Mouse (Mus musculus): ENCODE results near the gene Sumf1. TPM values are rescaled to one million over a fixed set of nuclear protein-coding genes. Genes with fewer than 3 reads are reported as not detected.

Gene Sumf1
- total and polyA plus RNA-seq, 3 experiments = 11.0 to 23.1 (median 14.9) TPM

GRCm38 (mm10) chr6:108126631-108127030, 58.8 kb downstream of the Sumf1 start:
- H3K36me3 ChIP-seq (replicated peaks in 1 of 2; ENCODE audit: control insufficient read depth in 1 of 2, insufficient read depth in 1 of 2, low read length in 1 of 2) = peaks cover 0 to 3% of the 10 kb centered on the region in 2 experiments
- H3K4me2 ChIP-seq (ENCODE audit: insufficient read depth, low read depth, poor library complexity, severe bottlenecking) = no peak overlapping the region
- in situ Hi-C loops (cut with MboI; ENCODE audit: low pct_ligation_motif_present, low pct_unique_long_range_greater_than_20kb, low sequenced_read_pairs) (no loop called here), dilution Hi-C loops (cut with MboI; ENCODE audit: extremely low pct_ligation_motif_present, extremely low pct_unique_long_range_greater_than_20kb, low sequenced_read_pairs) (no loop called here)
- H3K9me3 ChIP-seq (replicated peaks; ENCODE audit: low read length) = no peaks in the 10 kb centered on the region
- H3K4me3 ChIP-seq (replicated peaks in 1 of 3; ENCODE audit: low read depth in 2 of 3, low read length in 2 of 3, poor library complexity in 1 of 3) = no peak overlapping the region
- TF ChIP-seq SMC3 (IDR thresholded peaks at IDR 0.05; ENCODE audit: low read depth, low read length) = no peak
- TF ChIP-seq GABPA (IDR thresholded peaks at IDR 0.05; ENCODE audit: insufficient replicate concordance, low read depth, low read length) = no peak
- TF ChIP-seq JUND (conservative IDR thresholded peaks at IDR 0.05; ENCODE audit: low read depth, low read length) = no peak
- no peak for TF ChIP-seq ETS1 (conservative IDR thresholded peaks at IDR 0.05; ENCODE audit: low read depth, low read length)
- TF ChIP-seq IRF4 (IDR thresholded peaks at IDR 0.05; ENCODE audit: low read depth, low read length) = no peak
- no peak for TF ChIP-seq MAZ (IDR thresholded peaks at IDR 0.05; ENCODE audit: low read depth, low read length)
- TF ChIP-seq CHD2 (IDR thresholded peaks at IDR 0.05; ENCODE audit: low read length) = no peak
- TF ChIP-seq ZNF384 (IDR thresholded peaks at IDR 0.05; ENCODE audit: low read depth, low read length) = no peak
- H3K79me2 ChIP-seq (replicated peaks; ENCODE audit: control insufficient read depth, extremely low read depth, insufficient read depth, poor library complexity, severe bottlenecking) = no peaks in the 10 kb centered on the region
- H3K27ac ChIP-seq (ENCODE audit: insufficient read depth, low read depth) = no peak overlapping the region
- DNase-seq (ENCODE audit: extremely low read depth) = no peak
- H3K27me3 ChIP-seq (replicated peaks) = no peaks in the 10 kb centered on the region
- H3K9ac ChIP-seq (ENCODE audit: insufficient read depth, low read depth) = no peak overlapping the region
- H3K4me1 ChIP-seq (ENCODE audit: control insufficient read depth in 1 of 2, insufficient read depth in 2 of 2) = peaks cover 0 to 11% of the 10 kb centered on the region in 2 experiments; a peak in 1 of 4 replicates

GRCm38 (mm10) chr6:108125474-108125873, 59.9 kb downstream of the Sumf1 start:
- no peak overlapping the region for H3K4me2 ChIP-seq (ENCODE audit: insufficient read depth, low read depth, poor library complexity, severe bottlenecking)
- in situ Hi-C loops (cut with MboI; ENCODE audit: low pct_ligation_motif_present, low pct_unique_long_range_greater_than_20kb, low sequenced_read_pairs) = no loop called here
- TF ChIP-seq NELFE (IDR thresholded peaks at IDR 0.05; ENCODE audit: low read depth, low read length) = no peak
- no peak for TF ChIP-seq ZC3H11A (IDR thresholded peaks at IDR 0.05; ENCODE audit: low read depth, low read length)
- no peak for TF ChIP-seq MAFK (IDR thresholded peaks at IDR 0.05; ENCODE audit: insufficient replicate concordance, low read length)
- no peak for TF ChIP-seq SIN3A (IDR thresholded peaks at IDR 0.05; ENCODE audit: low read length)
- TF ChIP-seq TBP (conservative IDR thresholded peaks at IDR 0.05; ENCODE audit: low read depth, low read length) = no peak
- TF ChIP-seq GABPA (IDR thresholded peaks at IDR 0.05; ENCODE audit: insufficient replicate concordance, low read depth, low read length) = no peak
- no peak for TF ChIP-seq SMC3 (IDR thresholded peaks at IDR 0.05; ENCODE audit: low read depth, low read length)
- TF ChIP-seq ZMIZ1 (IDR thresholded peaks at IDR 0.05; ENCODE audit: low read depth, low read length) = no peak
- no peak for TF ChIP-seq MAZ (IDR thresholded peaks at IDR 0.05; ENCODE audit: low read depth, low read length)
- TF ChIP-seq MEF2A (IDR thresholded peaks at IDR 0.05; ENCODE audit: borderline replicate concordance, low read depth, low read length) = no peak
- TF ChIP-seq IRF4 (IDR thresholded peaks at IDR 0.05; ENCODE audit: low read depth, low read length) = no peak
- TF ChIP-seq ETS1 (conservative IDR thresholded peaks at IDR 0.05; ENCODE audit: low read depth, low read length) = no peak
- TF ChIP-seq CHD2 (IDR thresholded peaks at IDR 0.05; ENCODE audit: low read length) = no peak
- no peak for TF ChIP-seq RCOR1 (conservative IDR thresholded peaks at IDR 0.05; ENCODE audit: low read depth, low read length)
- TF ChIP-seq JUN (IDR thresholded peaks at IDR 0.05; ENCODE audit: insufficient read depth, low read depth, low read length) = no peak
- TF ChIP-seq USF2 (conservative IDR thresholded peaks at IDR 0.05; ENCODE audit: low read depth, low read length) = no peak
- no peak for TF ChIP-seq ZKSCAN1 (IDR thresholded peaks at IDR 0.05; ENCODE audit: borderline replicate concordance, low read depth, low read length)
- TF ChIP-seq POLR2AphosphoS2 (IDR thresholded peaks at IDR 0.05; ENCODE audit: low read depth, low read length) = no peak
- TF ChIP-seq E2F4 (IDR thresholded peaks at IDR 0.05; ENCODE audit: insufficient replicate concordance, low read depth, low read length) = no peak
- no peak for TF ChIP-seq BHLHE40 (IDR thresholded peaks at IDR 0.05; ENCODE audit: low read depth, low read length)
- DNase-seq (ENCODE audit: extremely low read depth) = no peak
- H3K27ac ChIP-seq (ENCODE audit: insufficient read depth, low read depth) = no peak overlapping the region
- H3K36me3 ChIP-seq (replicated peaks in 1 of 2; ENCODE audit: control insufficient read depth in 1 of 2, insufficient read depth in 1 of 2, low read length in 1 of 2) = peaks cover 0 to 7% of the 10 kb centered on the region in 2 experiments
- H3K4me3 ChIP-seq (replicated peaks in 1 of 3; ENCODE audit: low read depth in 2 of 3, low read length in 2 of 3, poor library complexity in 1 of 3) = no peak overlapping the region
- H3K4me1 ChIP-seq (ENCODE audit: control insufficient read depth in 1 of 2, insufficient read depth in 2 of 2) = peaks cover 0 to 11% of the 10 kb centered on the region in 2 experiments; a peak in 1 of 4 replicates
- H3K9me3 ChIP-seq (replicated peaks; ENCODE audit: low read length) = peaks cover 2% of the 10 kb centered on the region
- dilution Hi-C loops (cut with MboI; ENCODE audit: extremely low pct_ligation_motif_present, extremely low pct_unique_long_range_greater_than_20kb, low sequenced_read_pairs) = no loop called here
- H3K9ac ChIP-seq (ENCODE audit: insufficient read depth, low read depth) = no peak overlapping the region
- H3K27me3 ChIP-seq (replicated peaks) = no peaks in the 10 kb centered on the region
- no peaks in the 10 kb centered on the region for H3K79me2 ChIP-seq (replicated peaks; ENCODE audit: control insufficient read depth, extremely low read depth, insufficient read depth, poor library complexity, severe bottlenecking)

All from CH12.LX (cell line).